Comparison of ENCODE assay signal across 8 mouse cellular contexts in genomic region chr9:69291451-69291850, GRCm38 (mm10).
DNase-seq lines count a peak whose midpoint lies in the region; ATAC-seq and TF ChIP-seq lines count a peak whose summit lies in the region.
"Had no signal": no experiment of that assay in that cellular context is flagged by ENCODE, and none has a peak within 500 bp of the region (broad histone marks: within the 10 kb centered on the region; RNA-seq: fewer than 3 reads in every experiment).

No protein-coding gene starts in this region.

- no peak for DNase-seq in lung, adult 2 months
- DNase-seq in lung, postnatal 4 days = no peak
- DNase-seq in limb, embryonic 11.5 days (ENCODE audit: low spot score) = no peak
- no peak for DNase-seq in cerebellum, postnatal 10 days
- no peak for DNase-seq in retina, embryonic 14.5 days (ENCODE audit: low spot score)
- DNase-seq: thymus, adult 2 months had no signal

- ATAC-seq in forebrain, embryonic 13.5 days = no peak
- ATAC-seq in limb, embryonic 11.5 days (ENCODE audit: insufficient number of reproducible peaks, low FRiP score, low TSS enrichment, low read depth) = no peak
- ATAC-seq in neural tube, embryonic 15.5 days (ENCODE audit: low FRiP score) = no peak

- no peaks in the 10 kb centered on the region for H3K36me3 ChIP-seq in forebrain, embryonic 13.5 days (ENCODE audit: poor library complexity, severe bottlenecking)
- H3K36me3 ChIP-seq in limb, embryonic 11.5 days (ENCODE audit: control insufficient read depth, insufficient read depth, low read length) = no peaks in the 10 kb centered on the region
- no peaks in the 10 kb centered on the region for H3K36me3 ChIP-seq in neural tube, embryonic 15.5 days

- H3K4me3 ChIP-seq in lung, adult 2 months (replicated peaks; ENCODE audit: extremely low read depth, low read depth, low read length) = peak overlapping the region; percentile 93
- peak overlapping the region; percentile 69 for H3K4me3 ChIP-seq in forebrain, embryonic 13.5 days
- peak overlapping the region; percentile 69 for H3K4me3 ChIP-seq in limb, embryonic 11.5 days (ENCODE audit: low read depth, low read length)
- peak overlapping the region; percentile 68 for H3K4me3 ChIP-seq in neural tube, embryonic 15.5 days (replicated peaks)

- no peak for TF ChIP-seq CTCF in lung, adult 2 months (IDR thresholded peaks at IDR 0.05; ENCODE audit: insufficient read depth, low read length)

- 48% methylated on average over 13 of the region's 13 CpGs for WGBS in lung, adult 2 months
- 11% methylated on average over 13 of the region's 13 CpGs for WGBS in forebrain, embryonic 13.5 days
- WGBS in limb, embryonic 11.5 days = 2% methylated on average over 13 of the region's 13 CpGs
- WGBS in neural tube, embryonic 15.5 days = 9% methylated on average over 13 of the region's 13 CpGs

- peaks cover 46% of the 10 kb centered on the region for H3K27me3 ChIP-seq in forebrain, embryonic 13.5 days
- H3K27me3 ChIP-seq in limb, embryonic 11.5 days (ENCODE audit: control insufficient read depth, insufficient read depth, low read length) = peaks cover 8% of the 10 kb centered on the region; the same call in 1 of the 2 replicates
- peaks cover 35% of the 10 kb centered on the region for H3K27me3 ChIP-seq in neural tube, embryonic 15.5 days (replicated peaks)

- no peak for TF ChIP-seq POLR2A in lung, adult 2 months (IDR thresholded peaks at IDR 0.05; ENCODE audit: borderline replicate concordance, extremely low read depth, low read depth, low read length)

- peak overlapping the region; percentile 61; the same call in 1 of the 2 replicates for H3K9ac ChIP-seq in forebrain, embryonic 13.5 days
- no peak overlapping the region; the same call in 1 of the 2 replicates for H3K9ac ChIP-seq in limb, embryonic 11.5 days (ENCODE audit: low read length)
- H3K9ac ChIP-seq in neural tube, embryonic 15.5 days (replicated peaks) = peak overlapping the region; percentile 64

- no peak overlapping the region for H3K27ac ChIP-seq in forebrain, embryonic 13.5 days
- no peak overlapping the region for H3K27ac ChIP-seq in limb, embryonic 11.5 days (replicated peaks; ENCODE audit: low read depth, low read length)
- H3K27ac ChIP-seq in neural tube, embryonic 15.5 days (replicated peaks) = no peak overlapping the region

- peak overlapping the region; percentile 99 for H3K4me2 ChIP-seq in forebrain, embryonic 13.5 days
- H3K4me2 ChIP-seq in limb, embryonic 11.5 days (ENCODE audit: low read depth, severe bottlenecking) = peak overlapping the region; percentile 99
- H3K4me2 ChIP-seq in neural tube, embryonic 15.5 days = peak overlapping the region; percentile 98

- peaks cover 5% of the 10 kb centered on the region; the same call in 1 of the 2 replicates for H3K4me1 ChIP-seq in lung, adult 2 months (ENCODE audit: control insufficient read depth, insufficient read depth, low read length)
- peaks cover 19% of the 10 kb centered on the region for H3K4me1 ChIP-seq in forebrain, embryonic 13.5 days
- H3K4me1 ChIP-seq in limb, embryonic 11.5 days (ENCODE audit: control insufficient read depth, insufficient read depth, low read length) = peaks cover 35% of the 10 kb centered on the region
- peaks cover 27% of the 10 kb centered on the region for H3K4me1 ChIP-seq in neural tube, embryonic 15.5 days

- H3K9me3 ChIP-seq in forebrain, embryonic 13.5 days (replicated peaks) = no peaks in the 10 kb centered on the region
- H3K9me3 ChIP-seq in limb, embryonic 11.5 days (ENCODE audit: control insufficient read depth, low read length) = no peaks in the 10 kb centered on the region
- H3K9me3 ChIP-seq in neural tube, embryonic 15.5 days (replicated peaks) = no peaks in the 10 kb centered on the region
